Mouse (Mus musculus) testis, postnatal 10 days (tissue): Measurements from ENCODE around the gene Btn2a2.

Experiments used
- DNase-seq: peaks from one replicate; pipeline ENCODE4 v3.0.0; 2021; ENCODE audit warnings: low spot score

Gene Btn2a2

DNA sequence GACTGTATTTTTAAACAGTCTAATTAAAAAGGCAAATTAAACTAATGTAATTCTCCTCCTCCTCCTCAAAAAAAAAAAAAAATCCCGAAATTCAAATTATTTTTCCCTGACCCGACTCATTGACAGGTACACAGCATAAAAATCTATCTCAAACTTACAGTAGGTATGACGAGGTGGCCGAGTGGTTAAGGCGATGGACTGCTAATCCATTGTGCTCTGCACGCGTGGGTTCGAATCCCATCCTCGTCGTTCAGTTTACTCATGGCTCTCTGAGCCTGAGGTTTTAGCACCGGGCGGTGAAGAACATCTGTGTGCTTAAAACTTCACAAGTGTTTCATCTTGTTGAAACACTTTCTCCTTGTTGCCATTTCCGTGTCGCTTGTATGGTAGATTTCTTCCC is 33.0 kb upstream of the Btn2a2 start:
- DNase-seq, result peak; percentile 79

DNA sequence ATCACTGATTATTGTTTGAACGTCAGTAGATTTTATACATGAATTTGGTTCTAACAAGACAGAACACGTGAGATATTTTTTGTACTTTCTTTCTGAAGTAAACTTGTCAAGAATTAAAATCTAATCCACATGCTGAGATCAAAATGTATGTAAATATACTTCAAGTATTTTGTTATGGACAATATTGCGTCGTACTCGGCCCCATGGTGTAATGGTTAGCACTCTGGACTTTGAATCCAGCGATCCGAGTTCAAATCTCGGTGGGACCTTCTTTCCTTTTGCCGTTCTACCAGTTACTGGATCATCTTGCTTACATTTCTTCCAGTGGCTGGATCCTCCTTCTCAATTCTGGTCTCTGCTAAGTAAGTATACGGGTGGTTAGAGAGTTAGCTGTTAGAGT is 30.8 kb upstream of the Btn2a2 start:
- DNase-seq, result peak; percentile 75

DNA sequence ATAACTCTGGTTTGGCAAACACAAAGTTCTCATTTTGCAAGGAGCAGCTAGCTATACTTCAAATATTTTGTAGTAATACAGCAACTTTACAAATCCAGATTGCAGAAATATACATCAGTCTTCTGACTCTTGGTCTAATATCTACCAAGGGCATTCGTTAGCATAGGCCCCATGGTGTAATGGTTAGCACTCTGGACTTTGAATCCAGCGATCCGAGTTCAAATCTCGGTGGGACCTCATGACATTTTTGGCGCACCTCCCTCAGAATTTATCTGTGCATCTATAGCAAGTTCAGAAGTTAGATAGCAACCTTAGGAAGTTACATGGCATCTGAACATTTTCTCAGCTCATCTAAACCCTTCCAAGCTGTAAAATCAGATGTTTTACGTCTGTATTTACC is 30.2 kb upstream of the Btn2a2 start:
- DNase-seq, result peak; percentile 77

DNA sequence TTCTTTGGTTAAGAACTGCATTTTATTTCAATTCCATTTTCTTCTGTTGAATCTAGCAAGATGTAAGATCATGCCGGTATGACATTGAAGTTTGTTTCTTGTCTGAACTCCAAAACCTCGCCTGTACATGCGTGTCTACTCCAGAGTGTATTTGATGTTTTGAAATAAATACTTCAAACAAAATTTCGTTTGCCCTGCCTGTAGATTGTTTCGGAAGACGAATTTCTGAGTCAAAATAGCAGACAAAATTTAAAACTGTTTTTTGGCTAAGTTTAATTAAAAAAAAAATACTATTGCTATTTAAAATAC is 29.6 kb upstream of the Btn2a2 start:
- no peak for DNase-seq

DNA sequence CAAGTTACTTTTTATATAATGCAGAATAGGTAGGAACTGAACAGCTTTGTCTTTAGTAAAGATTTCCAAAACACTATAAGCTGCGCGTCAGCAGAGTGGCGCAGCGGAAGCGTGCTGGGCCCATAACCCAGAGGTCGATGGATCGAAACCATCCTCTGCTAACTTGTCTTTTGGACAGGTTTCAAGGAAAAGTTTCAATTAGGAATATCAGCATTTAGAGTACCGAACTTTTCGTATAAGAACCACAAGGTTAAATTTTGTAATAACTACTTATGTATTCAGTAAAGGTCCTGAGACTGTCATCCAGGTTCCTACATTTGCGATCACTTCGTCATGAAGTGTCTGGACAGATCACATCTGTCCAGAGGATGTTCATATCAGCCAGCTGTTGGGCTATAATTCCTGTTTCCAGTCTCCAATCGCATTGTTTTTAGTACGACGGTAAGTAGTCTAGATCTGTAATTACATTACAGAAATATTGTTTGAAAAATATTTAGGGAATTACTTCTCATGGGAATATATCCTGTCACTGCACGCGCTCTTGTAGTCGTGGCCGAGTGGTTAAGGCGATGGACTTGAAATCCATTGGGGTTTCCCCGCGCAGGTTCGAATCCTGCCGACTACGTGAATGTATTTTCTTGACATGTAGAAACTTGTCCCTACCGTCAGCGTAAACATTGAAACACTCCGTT is 29.1 kb upstream of the Btn2a2 start:
- peak; percentile 82 for DNase-seq

DNA sequence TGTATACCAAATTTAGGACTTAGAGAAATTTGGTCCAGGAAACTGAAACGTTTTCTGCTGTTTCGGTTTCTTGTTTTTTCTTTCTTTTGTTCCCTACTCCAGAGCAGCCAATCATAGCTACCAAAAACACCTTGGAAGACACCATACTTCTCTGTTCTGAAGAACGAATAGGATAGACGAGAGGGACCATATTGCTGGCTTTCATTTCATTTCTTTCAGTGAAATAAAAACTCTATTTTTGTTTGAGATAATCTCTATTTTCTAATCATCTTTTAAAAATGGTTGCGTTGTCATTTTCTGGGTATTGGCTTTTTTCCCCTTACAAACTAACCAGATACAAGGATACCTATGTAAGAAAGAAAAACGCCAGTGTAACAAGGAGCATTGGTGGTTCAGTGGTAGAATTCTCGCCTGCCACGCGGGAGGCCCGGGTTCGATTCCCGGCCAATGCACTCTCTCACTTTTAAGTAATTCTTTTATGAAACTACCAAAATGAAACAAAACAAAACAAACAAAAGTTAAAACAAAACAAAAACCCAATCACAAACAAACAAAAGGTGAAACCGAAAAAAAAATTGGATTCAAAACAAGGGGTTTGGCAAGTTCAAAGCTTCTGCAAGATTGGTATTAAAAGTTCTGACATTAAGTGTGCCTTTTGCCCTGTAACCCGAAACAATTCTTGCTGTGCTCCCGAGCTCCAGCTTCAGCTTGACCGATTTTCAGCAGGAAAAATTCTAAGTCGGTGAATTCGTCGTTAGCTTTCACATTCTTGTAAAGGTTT is 28.4 kb upstream of the Btn2a2 start:
- peak; percentile 83 for DNase-seq

DNA sequence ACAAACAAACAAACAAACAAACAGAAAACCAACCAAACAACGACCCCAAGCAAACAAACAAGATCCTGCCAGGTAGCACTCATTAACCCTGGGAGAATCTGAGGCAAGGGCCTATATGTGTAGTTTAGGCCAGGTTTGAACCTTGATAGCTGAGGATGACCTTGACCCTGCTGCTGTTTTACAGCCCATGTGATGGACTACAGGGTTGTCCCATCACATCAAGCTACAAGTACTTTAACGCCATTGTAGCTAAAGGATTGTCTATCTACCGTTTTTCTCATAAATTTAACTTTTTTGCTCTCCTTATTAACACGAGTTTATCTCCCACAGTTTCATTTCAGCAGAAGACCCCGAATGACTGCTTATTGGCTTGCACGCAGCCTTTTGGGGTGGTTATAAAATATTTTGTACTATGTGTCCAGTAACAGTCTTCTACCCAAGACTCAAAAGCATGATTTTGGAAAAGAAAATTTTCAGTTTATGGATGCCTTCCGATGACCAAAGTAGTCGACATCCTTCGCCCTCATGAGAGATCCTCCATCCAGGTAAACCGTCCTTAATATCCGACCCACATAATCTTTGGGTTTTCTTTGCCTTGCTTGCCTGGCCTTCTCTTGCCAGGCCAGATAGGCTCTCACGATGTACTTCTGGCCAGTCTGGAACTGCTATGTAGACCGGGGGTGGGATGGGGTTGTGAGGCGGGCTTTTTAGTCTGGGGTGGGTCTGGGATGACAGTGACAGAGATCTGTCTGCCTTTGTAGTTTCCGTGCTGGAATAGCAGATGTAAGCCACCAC is 27.4 kb upstream of the Btn2a2 start:
- no peak for DNase-seq

DNA sequence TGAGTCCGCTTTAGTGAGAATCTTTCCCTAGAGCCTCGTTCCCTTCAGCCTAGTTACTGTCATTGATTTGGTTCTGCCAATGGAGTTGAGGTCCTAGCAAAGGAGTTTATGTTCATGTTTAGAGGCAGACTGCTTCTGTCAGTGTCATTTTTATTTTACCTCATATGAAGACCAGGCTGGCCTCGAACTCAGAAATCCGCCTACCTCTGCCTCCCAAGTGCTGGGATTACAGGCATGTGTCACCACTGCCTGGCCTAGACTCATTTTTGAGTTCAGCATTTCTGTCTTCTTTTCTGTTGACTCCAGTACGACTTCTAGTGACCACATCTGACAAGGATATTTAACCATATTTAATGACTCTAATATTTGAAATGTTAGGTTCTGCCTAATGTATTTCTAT is 26.6 kb upstream of the Btn2a2 start:
- no peak for DNase-seq

DNA sequence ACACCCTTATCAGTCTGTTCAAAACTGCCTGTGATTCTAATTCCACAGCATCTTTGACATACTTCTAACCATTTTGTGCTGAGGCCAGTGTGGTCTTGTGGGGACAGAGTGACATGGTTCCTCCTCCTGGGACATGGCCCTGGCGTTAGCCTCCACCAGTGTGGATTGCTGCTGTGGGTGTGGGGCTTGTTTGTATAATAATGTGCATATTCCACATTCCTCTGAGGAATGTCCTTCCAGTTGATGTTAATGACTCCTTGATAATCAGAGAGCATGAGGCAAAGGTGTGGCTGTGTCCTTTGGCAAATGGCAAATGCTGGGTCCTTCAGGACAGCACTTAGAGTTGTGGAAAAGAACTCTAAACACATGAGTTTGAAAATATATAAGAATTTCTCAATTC is 24.9 kb upstream of the Btn2a2 start:
- DNase-seq, result no peak

DNA sequence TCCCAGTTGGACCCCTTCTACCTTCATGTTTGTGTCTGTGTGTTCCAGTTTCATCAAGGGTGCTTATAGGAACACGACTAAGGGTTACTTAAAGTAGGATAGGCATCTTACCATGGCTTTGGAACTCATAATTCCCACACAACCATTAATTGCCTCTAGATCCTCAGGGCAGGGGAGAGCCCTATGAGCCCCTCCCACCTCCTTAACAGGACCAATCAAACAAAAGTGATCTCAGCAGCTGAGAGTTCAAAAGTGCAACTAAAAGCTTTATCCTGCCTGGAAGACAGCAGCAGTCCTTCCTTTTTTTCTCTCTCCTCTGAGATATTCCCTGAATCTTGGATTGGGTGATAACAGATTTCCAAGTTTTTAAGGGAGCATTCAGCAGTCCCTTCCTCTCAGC is 21.5 kb upstream of the Btn2a2 start:
- DNase-seq, result no peak

DNA sequence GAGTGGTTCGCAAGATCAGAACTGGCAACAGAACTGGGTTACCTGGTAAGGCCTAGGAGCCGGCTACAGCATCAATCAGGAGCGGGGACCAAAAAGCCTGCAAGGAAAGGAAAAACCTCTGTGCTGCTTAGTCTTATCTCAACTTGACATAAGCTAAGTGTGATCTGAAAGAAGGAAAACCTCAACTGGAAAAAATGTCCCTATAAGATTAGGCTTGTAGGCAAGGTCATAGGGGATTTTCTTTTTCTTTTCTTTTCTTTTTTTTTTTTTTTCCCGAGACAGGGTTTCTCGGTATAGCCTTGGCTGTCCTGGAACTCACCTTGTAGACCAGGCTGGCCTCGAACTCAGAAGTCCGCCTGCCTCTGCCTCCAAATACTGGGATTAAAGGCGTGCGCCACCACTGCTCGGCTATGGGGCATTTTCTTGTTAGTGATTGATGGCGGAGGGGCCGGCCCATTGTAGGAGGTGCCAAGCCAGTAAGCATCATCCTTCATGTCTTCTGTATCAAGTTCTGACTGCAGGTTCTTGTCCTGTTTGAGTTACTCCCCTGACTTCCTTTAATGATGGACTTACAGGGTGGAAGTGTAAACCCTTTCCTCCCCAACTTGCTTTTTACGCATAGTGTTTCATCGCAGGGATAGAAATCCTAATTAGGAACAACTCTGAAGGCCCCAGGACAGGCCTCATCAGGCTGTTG is 18.3 kb upstream of the Btn2a2 start:
- no peak for DNase-seq

DNA sequence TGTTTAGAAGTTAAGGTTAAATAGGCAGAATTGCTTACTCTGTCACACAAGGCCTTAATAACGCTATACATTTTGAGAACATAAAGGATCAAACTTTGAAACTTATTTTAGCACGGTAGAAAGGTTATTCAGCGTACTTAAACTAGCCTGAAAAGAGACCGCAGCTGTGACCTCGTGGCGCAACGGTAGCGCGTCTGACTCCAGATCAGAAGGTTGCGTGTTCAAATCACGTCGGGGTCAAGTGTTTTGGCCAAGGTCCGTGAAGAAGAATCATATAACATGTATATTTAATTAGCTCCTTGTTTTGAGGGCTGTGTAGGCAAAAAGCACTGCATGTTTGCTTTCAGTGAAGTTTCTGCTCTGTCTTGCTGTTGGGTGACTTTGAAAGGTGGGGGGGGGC is 17.7 kb upstream of the Btn2a2 start:
- no peak for DNase-seq

DNA sequence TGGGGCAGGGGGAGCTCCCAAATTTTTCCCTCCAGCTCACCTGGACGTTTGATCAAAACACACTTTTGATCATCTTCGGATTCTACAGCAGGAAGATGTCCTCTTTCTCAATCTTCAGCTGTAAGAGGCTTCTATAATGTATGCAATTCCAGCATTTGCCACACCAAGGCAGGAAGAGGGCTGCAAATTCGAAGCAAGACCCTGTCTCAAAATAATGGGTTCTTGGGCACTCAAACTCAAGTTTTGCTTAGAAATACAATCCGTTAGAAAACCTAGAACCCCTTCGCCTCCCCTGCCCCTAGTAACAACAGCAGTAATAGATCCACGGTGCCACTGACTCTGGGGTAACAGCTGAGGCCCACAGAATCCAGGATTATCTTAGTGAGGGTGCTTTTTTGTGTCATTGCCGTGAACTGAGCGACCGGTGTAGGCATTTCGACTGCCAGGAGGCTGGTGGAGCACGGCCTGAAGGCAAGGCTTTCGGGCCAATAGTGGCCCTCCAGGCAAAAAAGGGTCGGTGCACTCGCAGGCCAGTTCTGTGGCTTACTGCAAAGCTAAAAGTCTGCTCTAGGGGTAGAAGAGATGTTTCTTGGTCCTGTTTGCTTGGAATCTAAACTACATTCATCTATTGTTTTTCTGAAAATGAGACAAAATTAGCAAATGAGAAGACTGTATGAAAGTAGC is 17.1 kb upstream of the Btn2a2 start:
- no peak for DNase-seq

DNA sequence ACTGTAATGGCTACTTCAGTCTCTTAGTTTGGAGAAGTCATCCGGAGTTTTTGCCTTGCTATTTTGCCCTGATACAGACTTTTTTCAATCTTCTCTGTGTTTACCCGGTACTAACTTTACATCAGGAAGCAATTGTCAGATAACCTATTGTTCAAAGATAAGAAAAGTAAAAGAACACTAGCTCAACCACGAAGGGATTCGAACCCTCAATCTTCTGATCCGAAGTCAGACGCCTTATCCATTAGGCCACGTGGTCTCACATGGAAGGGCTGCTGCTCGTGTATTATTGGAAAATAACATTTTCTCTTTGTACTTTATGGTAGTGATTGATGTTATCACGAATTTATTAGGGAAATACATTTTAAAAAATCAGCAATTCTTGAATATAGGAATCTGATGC is 15.1 kb upstream of the Btn2a2 start:
- DNase-seq, result no peak

DNA sequence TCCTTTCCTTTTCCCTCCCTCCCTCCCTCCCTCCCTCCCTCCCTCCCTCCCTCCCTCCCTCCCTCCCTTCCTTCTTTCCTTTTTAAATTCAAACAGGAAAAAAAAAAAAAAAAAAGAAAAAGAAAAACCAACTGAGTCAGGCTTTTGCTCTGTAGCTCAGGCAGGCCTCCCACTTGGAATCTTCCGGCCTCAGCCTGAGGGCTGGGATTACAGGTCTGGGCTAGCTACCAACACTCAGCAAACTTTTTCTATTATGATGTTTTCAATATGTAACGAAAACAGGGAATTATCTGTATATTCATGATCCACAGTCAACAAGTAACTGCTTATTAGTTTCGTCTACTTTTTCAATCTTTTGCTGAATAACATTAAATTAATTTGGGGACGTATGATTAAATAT is 14.3 kb upstream of the Btn2a2 start:
- no peak for DNase-seq

DNA sequence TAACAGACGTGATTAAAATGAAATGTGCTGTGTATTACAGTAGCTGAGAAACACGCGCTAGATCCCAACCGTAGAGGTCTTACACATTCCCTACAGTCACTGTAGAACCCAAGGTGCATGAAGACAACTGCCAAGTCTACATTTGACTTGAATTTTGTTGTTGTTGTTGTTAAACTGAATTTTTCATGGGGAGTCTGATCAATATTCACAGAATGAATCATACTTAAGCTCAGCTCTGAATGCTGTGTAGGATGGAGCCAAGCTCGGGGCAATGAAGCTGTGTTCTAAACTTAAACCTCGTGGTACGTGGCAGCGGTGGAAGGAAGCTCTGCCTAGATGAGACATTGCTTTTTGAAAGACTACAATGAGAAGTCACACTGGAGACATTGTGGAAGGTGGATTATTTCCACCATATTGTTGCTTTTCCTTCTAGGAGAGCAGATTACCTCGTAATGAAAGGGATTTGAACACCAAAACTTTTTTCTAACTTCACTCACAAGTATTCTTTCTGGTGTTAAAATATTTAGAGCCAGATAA is 13.4 kb upstream of the Btn2a2 start:
- no peak for DNase-seq

DNA sequence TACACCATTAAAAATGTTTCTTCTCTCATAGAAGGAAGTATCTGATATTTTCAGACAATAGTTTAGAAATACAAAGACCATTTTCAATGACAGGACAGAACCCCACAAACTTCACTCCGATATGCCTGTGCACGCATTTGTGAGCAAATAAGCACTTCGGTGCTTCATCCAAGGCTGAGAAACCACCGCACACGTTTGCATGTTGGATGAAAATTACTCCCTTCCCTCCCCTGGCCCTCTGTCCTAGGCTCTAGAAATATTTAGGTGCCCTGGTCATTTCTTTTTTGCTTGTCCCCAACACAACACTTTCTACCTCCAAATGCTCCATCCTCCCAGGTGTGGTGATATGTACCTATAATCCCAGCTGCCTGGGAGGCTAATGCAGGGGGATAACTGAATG is 12.9 kb upstream of the Btn2a2 start:
- DNase-seq, result no peak

DNA sequence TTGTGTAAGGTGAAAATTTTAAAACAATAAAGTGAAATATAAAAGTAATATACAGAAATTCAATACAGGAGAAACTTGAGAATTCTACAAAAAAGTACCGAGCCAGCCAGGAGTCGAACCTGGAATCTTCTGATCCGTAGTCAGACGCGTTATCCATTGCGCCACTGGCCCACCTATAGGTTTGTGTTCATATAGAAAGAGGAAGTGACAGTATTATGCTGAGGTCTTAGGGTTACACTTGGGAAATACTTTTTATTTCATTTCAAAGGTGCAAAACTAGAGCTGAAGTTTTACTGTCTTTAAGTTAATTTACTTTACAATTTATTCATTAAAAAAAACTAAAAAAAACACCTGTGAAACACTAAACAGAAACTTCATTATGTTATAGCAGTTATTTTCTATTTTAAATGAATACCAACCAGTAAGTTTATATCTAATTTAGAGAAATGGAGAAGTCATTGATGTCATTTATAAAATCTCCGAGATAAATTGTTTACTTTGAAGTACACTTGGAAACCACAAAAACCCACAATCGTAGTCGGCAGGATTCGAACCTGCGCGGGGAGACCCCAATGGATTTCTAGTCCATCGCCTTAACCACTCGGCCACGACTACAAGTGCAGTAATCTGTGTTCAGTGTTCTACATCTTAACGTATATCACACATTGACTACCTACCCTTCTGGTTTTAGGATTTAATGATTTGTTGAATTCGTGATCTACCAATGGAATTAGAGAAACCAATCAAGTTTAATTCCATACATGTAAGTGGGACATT is 12.0 kb upstream of the Btn2a2 start:
- DNase-seq, result no peak

DNA sequence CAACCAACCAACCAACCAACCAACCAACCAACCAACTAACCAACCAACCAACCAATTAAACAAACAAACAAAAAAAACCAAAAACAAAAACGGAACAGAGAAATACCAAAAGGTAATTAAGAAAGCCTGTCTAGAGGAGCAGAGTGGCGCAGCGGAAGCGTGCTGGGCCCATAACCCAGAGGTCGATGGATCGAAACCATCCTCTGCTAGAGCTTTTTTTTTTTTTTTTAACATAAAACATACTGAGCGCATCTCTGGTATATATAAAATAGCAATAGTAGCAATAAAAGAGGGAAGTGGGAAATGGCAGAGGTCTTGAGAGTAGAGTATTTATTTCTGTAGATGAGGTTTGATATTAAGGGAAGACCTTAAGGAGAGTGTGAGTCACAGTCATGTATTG is 11.3 kb upstream of the Btn2a2 start:
- DNase-seq, result no peak

DNA sequence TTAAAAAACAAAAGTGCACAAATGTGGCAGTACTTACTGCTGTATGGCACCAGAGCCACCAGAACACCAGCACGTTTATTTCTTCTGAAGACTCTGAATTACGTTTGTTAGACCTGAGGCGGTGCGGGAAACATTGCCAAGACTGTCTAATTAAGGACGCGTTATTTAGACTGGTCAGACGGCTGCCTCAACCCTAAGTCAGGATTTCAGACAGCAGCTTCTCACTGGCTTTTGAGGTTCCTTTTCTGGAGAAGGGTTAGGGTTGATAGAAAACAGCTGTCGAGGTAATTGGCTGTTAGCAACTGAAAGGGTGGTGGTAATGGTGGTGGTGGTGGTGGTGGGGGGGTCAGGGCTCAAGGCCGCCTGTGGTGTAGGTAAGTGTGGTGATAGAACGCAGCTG is 10.0 kb upstream of the Btn2a2 start:
- DNase-seq, result no peak
